Mouse (Mus musculus) small intestine, adult 10 weeks (tissue): ENCODE measurements around the gene Gm5916. TPM values are rescaled to one million over a fixed set of nuclear protein-coding genes. Genes with fewer than 3 reads are reported as not detected.

ENCODE experiments used
- polyA plus RNA-seq: library from polyadenylated mRNA; stranded (reverse); fragments of 350-450 nt; fragmentation: Illumina TruSeq; extraction: RNeasy Lipid Tissue Mini Kit (QIAGEN cat#74804); gene quantifications from one replicate; pipeline ENCODE4 v1.2.3, GENCODE M21; 2014; ENCODE audit warnings: low replicate concordance

The Gm5916 gene
- polyA plus RNA-seq: not detected

GRCm38 (mm10) chr9:36128679-36129078, at the start of gene Gm5916:
Gm5916 (minus strand) TSS chr9:36128779.

Other genes starting within 250 kb of the Gm5916 start
- not detected for gene 9230113P08Rik, start 220.4 kb downstream of the Gm5916 start, polyA plus RNA-seq